Mouse (Mus musculus) telencephalon, adult 2 months (tissue): ENCODE measurements around the gene Gfod1.
A peak's percentile ranks its signal among the peaks of the same experiment; 100 is the strongest.

Source experiments
- DNase-seq: peaks from one replicate; pipeline ENCODE4 v3.0.0-alpha.2; 2011; ENCODE audit warnings: low read depth, low spot score

Gfod1 gene

DNA sequence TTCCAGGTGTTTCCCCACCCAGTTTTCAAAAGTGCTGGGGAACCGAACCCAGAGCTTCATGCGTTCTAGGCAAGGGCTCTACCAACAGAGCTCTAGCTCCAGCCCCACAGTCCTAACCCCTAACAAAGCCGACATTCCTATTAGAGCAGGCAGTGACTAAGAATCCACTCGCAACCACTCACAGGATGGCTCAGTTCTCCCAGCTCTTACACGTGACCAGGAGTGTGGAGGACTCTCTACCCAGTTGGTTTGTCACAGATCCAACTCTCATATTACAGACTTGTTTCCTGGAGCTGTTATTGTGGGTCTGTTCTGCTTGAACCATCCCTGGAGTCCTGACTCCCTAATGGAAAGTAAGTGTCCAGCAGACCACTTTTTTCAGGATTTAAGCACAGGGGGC lies 40.3 kb downstream of the Gfod1 start:
- DNase-seq, result no peak

DNA sequence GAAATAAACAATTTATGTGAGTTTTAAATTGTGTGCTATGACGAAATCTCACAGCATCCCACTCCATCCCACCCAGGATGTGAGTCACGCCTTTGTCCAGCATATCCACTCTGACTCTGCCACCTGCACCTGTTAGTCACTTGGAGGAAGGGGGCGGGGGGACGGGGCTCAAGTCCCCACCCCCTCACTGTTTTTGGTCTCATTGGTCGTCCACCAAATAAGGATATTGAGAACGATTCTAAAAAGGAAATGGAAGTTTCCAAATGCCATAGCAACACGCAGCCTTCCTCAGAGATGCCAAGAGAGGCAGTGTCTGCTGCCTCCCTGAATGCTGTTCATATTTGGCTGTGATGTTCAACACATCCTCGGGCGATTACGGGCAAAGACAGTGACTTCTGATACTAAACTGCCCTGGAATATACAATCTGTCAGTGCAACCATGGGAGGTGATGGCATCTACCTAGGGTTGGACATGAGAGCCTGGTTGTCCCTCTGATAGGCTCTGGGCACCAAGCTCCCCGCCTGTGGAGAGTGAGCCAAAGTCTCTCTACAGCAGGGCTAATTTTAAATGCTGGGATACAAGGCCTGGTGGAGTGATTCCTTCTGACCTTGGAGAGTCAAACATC lies 41.7 kb downstream of the Gfod1 start:
- DNase-seq, result peak; percentile 94

- DNase-seq, result no peak
Measured at GRCm38 (mm10) chr13:43261287-43261686, 42.7 kb downstream of the Gfod1 start.

DNA sequence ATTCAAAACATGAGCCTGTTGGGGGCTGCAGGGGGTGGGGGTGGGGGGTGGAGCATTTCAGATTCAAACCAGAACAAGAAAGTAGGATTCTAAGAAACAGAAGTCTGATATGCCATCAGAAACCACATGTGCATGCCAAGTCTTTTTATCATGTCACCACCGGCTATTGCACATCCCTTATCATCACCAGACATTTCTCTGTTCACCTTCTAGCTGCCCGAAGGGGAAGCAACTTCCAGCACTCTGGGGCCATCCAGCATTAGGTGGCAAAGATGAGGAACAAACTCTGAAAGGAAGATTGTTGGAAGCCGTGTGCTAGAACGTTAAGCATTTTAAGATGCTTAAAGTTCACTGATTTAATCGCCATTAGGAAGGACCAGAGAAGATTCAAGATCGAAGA lies 43.2 kb downstream of the Gfod1 start:
- DNase-seq, result no peak

DNA sequence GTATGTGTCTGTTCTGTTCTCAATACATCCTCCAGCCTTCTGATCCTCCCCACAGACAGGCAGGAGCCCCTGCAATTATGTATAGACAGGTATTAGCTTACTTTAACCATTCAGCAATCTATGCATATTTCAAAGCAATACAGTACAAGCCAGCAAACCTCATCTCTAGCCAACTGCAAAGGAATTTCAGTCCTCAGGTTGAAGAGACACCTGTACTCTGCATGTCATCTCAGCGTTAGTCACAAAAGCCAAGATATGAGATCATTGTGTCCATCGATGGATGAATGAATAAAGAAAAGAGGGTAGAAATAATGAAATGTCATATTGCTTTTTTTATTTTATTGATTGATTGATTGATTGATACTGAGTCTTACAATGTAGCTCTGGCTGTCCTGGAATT lies 47.5 kb downstream of the Gfod1 start:
- DNase-seq, result no peak

GRCm38 (mm10) chr13:43253526-43253925 lies 50.4 kb downstream of the Gfod1 start:
- no peak for DNase-seq

GRCm38 (mm10) chr13:43252105-43252790 lies 51.7 kb downstream of the Gfod1 start:
- no peak for DNase-seq

GRCm38 (mm10) chr13:43251391-43251790 lies 52.6 kb downstream of the Gfod1 start:
- no peak for DNase-seq

GRCm38 (mm10) chr13:43250653-43251052 lies 53.3 kb downstream of the Gfod1 start:
- no peak for DNase-seq

DNA sequence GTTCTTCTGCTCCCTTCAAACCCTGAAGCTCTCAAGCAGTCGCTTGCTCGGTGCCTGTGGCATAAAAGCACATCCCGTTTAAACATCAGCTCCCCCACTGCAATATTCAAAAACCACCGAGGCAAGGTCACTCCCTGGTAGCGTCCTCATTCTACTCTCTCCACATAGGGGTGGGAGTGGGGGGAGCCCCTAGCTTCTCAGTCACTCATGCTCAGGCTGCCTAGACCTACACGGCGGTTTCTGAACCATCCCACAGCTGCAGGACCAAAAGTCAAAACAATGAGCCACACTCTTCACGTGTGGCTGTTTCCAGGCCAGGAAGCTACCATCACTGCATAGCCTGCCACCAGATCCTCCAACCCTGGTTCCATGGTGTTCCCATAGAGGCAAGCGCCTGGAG lies 53.9 kb downstream of the Gfod1 start:
- no peak for DNase-seq

GRCm38 (mm10) chr13:43248381-43248780 lies 55.6 kb downstream of the Gfod1 start:
- no peak for DNase-seq

- DNase-seq, result no peak
Measured at GRCm38 (mm10) chr13:43246876-43247275, 57.1 kb downstream of the Gfod1 start.

- no peak for DNase-seq
Measured at GRCm38 (mm10) chr13:43243793-43244192, 60.2 kb downstream of the Gfod1 start.

GRCm38 (mm10) chr13:43243240-43243639 lies 60.7 kb downstream of the Gfod1 start:
- DNase-seq, result no peak

DNA sequence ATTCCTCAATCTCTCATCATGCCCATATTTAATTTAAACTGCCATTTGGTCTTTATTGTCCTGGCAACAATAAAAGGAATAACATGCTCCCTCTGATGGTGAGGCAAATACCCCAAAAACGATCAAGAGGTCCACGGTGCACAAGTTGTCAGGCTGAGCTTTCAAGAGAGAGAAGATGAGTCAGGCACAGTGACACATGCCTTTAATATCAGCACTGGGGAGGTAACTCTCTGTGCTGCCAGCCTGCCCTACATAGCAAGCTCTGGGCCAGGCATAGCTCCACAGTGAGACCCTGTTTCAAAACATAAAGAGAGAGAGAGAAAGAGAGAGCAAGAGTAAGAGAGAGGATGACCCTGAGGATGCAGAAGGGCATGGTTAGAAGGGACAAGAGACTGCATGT lies 62.2 kb downstream of the Gfod1 start:
- no peak for DNase-seq

DNA sequence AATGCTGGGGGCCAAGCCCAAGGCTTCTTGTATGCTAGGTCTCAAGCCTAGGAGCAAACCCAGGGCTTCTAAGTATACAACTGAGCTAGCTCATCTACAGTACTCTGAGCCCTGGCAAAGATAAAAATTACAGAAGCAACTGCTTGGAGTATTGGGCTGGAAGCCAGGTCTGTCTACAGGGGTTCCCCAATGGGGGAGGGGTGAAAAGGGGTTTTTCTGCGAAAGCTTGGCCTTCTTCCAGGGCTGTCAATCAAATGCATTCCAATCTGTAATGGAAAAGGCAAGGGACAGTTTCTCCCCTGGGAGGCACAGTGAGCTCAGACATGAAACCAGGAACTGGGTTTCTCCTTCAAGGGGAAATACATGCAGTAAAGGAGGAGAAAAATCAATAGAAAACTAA lies 62.9 kb downstream of the Gfod1 start:
- DNase-seq, result no peak

GRCm38 (mm10) chr13:43239790-43240216 lies 64.2 kb downstream of the Gfod1 start:
- DNase-seq, result peak; percentile 71

DNA sequence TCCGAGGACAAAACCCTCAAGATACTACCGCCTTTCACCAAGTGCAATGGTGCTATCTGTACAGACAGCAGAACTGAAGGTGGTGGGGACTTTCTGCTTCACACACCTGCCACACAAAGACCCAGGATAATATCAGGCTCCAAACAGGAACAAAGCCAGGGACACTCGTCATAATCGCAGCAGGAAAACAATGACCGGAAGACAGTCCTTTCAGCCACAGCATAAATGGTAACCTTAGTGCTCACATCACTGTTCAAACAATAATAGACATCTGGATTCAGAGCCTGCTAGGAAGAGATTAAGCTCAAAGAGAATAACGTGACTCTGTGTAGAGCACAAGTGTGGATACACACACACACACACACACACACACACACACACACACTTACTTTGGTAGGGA lies 67.3 kb downstream of the Gfod1 start:
- DNase-seq, result no peak

DNA sequence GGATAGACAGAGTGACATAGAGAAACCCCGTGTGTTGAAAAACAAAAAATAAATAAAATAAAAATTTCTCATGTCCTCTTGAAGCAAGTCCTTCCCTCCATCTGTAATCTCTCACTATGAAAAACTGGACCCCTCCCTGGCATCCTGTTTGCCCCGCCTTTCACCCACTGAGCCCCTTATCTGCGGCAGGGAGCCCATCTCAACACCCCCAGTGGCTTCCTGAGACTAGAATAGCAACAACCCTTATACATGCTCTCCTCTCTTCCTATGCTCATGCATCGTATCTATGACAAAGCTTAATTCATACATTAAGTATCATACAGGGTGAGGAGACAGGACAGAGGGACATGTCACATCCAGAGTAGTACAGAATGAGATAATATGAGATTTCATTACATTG lies 68.0 kb downstream of the Gfod1 start:
- DNase-seq, result no peak

- no peak for DNase-seq
Measured at GRCm38 (mm10) chr13:43235586-43235910, 68.4 kb downstream of the Gfod1 start.

- DNase-seq, result no peak
Measured at GRCm38 (mm10) chr13:43234869-43235585, 68.9 kb downstream of the Gfod1 start.

GRCm38 (mm10) chr13:43233331-43233730 lies 70.6 kb downstream of the Gfod1 start:
- no peak for DNase-seq
